Mouse (Mus musculus): ENCODE data around the gene Mttp. TPM values are rescaled to one million over a fixed set of nuclear protein-coding genes. Genes with fewer than 3 reads are reported as not detected.

Mttp gene
- total RNA-seq, 2 experiments from 2014 or later = 6.0 to 6.8 TPM

DNA sequence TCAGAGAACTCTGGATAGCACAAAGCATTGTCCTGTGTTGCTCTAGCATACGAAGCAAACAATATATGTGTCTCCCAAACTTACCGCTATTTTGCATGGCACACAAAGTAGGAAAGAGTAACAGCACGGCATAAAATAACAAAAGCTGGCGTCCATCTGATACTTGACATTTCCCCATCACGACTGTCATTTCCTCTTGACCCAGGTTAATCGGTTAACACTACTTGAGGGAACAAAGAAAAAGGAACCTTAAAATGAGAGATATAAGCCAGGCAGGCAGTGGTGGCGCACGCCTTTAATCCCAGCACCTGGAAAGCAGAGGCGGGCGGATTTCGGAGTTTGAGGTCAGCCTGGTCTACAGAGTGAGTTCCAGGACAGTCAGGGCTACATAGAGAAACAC, 10.9 kb downstream of the Mttp start:
- DNase-seq = no peak

DNA sequence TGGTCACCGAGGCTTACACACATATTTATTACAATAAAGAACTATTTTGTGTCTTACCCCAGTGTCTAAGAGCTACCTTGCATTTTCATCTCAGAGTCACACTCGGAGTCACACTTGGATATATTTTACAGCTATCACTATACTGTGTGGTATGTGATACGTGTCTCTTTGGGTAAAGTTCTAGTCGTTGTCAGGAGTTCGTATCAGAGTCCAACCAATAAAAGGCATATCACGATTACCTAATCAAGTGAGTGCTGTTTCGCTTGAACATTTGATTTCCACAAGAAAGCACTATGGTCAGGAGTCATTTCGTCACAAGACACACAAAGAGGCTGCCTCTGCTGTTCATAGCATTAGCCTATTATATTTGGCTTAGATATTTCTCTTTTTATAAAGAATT, 11.3 kb downstream of the Mttp start:
- DNase-seq = no peak

DNA sequence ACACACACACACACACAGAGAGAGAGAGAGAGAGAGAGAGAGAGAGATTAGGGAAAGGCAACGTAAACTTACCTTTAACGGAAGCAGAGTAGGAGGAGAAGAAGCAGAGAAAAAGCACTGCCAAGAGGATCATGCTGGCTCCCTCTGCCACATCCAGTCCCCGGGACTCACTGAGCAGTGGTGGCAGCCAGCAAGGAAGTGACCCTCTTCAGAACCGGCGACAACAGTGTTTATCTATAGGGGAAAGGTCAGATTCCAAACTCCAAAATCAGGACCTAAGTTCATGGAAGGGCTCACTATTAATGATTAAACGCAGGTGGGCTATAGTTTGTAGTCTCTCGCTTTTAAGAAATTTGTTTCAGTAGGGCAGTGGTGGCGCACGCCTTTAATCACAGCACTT, 13.6 kb downstream of the Mttp start:
- no peak for DNase-seq

DNA sequence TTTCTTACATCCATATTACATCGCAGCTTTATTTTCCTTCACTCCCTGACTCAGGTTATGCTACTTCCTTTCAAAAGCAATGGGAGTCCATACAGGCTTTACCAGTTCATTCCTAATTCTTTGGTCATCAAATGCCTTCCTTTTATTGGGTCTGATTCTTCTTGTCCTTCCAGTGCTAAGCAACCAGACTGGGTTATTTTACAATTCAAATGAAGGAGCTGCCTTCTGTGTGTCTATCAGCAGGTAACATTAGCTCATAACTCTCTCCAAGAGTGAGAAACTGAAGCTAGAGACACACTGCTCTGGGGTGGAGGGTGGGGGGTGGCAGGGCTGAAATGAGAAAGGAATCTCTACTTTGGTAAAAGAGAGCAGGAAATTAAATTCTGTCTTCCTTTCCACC, 14.1 kb downstream of the Mttp start:
- DNase-seq = no peak

DNA sequence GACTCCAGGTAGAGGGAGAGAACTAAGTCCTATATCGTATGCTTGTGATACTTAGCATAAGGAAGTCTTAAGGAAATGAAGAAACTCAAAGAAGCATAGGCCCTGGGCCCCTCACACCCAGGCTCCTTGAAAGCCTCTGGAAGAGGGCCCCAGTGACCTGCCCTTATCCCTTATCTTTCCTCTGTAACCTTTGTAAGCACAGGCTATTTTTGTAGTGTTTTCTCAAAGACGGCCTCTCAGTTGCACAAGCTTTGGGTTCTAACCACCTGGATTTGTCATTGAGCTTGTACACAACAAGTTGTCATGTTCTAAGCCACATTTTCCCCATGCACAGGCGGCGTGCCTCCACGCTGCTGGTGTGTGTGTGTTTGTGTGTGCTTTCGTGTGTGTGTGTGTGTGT, 15.7 kb downstream of the Mttp start:
- DNase-seq = no peak

DNA sequence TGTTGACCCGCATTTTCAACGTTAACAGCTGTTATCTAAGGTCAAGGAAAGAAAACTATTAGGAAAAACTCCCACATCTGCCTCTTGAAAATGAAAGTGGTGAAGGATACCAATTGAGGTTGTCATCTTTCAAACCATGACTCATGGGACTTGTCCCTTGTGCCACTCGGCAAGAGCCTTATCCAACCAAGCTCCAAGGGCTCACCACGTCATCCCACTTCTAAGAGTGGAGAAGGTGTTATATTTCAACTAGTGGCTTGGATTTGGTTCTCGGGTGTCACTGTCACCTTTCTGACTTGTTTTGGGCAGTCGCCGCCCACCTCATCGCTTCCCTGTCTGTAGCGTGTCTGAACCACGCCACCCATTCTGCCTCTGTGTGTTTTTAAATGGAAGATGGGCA, 20.9 kb downstream of the Mttp start:
- no peak for DNase-seq

DNA sequence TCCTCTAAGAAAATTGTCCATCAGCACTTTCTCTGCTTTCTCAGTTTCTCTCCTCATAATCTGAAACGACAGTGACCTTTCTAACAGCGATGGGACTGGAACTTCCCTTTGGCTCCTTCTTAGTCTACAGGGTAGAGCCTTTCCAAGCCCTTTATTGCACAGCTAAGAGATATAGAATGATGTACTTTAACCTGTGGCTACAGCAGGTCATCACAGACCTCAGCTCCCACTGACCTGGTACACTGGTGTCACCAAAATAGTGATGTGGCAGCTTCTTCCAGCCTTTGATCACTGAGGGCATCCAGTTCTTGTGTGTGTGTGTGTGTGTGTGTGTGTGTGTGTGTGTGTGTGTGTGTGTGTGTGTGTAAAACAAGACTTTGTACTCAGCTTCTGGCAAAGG, 23.3 kb downstream of the Mttp start:
- no peak for DNase-seq

DNA sequence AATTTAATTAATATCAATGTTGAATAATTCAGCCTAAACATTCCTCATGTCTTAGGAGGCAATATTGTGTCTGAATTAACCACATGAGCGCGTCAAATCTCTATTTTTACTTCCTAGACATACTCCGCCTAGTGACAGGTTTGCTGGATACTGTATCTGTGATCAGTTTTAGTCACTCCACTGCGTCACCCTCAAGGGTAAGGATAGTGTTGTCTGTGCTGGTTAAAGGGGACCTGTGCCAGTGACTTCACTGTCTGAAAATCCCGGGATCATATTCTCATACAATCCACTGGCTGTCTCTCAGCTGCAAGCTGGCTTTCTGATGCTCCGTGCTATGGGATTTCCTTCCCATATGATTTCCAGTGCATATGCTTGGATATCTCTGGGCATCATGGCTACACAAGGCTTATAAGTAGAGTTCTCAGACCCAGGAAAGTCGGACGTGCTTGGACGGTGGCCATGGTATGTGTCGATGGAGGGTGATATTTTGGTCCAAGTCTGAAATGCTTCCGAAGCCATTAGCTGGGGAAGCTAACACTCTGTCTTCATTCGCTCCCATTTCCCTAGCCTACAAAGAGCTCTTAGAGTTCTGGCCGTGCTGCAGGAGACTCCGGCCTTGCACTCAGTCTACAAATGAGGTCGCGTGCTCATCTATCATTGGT, 25.2 kb downstream of the Mttp start:
- no peak for DNase-seq

DNA sequence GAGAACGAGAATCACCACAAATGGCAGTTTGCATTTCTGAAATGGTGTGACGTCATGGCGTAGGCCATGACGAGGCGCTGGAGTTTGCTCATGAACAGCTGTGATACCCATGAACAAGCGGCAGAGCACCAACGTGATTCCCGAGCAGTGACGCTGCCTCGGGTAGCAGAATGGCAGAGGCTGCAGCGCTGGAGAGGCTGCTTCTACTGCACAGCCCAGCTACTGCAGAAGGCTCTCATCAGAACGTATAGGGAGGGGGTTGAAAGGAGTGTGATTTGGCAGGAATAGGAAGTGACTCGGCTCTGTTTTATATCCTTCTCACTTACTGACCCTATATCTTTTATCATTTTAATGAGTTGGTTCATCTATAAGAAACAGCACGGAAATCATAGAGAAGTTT, 25.9 kb downstream of the Mttp start:
- DNase-seq = no peak

DNA sequence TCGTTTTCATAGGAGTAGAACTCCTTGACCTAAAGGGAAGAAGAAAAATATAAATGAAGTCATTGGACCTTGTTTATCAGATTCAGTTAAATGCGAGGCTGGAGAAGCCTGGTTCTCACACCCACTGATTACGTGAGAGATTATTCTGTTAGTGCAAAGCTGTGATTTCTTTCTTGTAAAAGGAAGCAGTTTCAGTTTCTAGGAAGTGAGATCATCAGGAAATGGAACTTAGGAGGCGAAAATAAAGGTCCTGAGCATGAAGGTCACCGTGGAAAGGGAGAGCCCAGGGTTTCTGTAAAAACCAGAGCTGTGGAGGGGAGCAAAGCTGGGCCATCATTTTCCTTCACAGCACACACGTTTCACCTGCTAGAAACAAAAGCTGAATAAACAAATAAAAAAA, 26.4 kb downstream of the Mttp start:
- no peak for DNase-seq

DNA sequence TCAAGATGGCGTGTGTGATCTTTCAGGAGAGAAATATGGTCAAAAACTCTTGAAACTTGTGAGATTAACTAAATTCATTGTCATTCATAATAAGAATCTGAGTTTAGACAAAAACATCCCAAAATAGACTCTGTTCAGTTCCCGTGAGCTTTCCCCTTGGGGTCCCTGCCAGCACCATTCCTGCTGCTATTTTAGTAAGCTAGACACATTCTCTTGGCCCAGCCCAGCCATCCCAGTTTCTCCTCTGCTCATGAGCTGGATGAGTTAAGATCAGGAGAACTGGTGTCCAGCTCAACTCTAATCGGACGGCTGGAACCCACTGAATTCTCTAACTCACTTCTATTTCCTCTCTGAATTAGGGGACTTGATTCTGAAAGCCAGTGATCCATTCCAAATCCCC, 27.9 kb downstream of the Mttp start:
- DNase-seq = no peak

DNA sequence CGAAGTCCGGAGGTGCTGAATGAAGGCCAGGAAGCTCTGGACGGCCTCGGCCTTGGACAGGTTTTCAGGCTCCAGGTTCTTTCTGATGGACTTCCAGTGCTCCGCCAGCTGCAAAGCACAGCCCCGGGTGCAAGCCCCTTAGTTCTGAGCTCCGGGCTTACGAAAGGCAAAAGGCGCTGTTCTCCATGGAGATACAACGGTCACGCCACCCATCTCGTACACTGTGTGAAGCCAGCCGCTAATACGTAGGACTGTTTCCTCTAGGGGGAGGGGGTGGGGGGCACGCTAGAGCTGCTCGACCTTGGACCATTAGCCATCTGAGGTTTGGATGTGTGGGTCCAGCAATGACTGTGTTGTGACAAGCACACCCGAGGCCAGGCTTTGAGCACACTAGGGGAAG, 30.7 kb downstream of the Mttp start:
- no peak for DNase-seq

DNA sequence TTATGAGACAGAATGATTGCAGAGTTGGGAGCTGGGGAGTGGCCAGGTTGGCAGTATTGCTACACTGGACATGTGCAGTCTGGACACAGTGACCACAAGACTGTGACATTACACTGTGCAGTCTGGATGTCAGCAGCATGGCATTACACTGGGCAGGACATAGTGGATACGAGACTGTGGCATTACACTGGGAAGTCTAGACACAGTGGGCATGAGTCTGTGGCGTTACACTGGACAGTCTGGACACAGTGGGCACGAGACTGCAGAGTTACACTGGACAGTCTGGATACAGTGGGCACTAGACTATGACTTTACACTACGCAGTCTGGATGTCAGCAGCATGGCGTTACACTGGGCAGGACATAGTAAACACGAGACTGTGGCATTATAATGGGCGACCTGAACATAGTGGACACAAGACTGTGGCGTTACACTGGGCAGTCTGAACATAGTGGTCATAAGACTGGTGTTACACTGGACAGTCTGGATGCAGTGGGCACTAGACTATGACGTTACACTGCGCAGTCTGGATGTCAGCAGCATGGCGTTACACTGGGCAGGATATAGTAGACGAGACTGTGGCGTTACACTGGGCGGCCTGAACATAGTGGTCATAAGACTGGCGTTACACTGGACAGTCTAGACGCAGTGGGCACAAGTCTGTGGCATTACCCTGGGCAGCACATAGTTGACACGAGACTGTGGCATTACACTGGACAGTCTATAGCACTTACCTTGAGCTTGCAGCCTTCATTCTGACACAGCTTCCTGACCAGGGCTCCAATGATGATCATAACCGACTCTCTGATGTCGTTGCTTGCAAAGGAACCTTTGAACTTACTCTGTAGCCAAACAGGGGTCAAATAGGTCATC, 33.6 kb downstream of the Mttp start:
- DNase-seq = no peak

DNA sequence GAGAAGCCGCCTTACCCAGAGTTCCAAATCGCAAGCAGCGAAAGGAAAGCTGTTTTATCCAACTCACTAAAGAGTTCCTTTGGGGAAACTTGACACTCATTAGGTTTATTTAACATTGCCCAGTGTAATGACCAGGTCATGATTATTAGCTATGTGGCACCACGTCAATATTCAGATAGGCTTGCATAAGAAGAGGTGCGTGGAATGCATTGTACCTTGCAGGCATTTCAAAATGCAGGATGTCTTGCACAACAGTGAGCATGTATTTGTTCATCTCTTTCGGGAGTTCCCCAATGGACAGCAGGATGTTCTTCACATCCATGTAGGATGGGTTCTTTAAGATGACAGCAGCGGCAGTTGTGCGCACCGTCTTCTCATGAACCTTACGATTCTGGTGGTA, 37.9 kb downstream of the Mttp start:
- no peak for DNase-seq

DNA sequence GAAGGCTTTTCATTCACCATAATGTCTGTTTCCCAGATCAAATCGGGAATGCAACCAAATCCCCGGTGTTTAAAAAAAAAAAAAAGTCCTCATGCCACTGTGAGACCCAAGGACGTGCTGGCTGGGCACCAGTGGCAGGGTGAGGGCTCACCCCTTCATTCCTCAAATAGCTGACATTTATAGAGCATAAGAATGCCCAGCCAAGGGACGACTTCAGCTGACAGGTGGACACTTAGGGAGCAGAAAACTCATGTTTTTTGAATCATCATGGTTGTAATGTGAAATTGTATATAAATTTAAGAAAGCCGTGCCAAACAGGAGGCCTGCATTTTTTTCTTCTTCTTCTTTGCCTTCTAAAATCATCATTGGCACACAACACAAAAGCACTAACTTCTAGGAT, 39.7 kb downstream of the Mttp start:
- no peak for DNase-seq

DNA sequence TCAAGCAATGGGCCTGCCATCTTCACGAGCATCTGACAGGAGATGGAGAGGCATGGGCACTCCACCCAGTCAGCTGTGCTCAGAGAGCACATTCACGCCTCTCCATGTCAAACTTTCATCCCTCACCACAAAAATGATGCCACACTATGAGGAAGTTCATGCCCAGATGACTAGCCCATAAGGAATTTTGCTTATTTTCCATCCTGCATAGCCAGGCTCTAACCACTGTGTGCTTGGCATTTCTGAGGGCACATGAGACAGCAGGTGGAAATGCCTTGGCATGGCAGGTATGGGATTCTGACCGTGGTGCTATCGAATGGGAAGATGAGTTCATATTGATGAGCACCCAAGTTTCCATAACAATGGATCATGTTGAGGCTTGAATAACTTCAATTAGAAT, 41.1 kb downstream of the Mttp start:
- DNase-seq = no peak

DNA sequence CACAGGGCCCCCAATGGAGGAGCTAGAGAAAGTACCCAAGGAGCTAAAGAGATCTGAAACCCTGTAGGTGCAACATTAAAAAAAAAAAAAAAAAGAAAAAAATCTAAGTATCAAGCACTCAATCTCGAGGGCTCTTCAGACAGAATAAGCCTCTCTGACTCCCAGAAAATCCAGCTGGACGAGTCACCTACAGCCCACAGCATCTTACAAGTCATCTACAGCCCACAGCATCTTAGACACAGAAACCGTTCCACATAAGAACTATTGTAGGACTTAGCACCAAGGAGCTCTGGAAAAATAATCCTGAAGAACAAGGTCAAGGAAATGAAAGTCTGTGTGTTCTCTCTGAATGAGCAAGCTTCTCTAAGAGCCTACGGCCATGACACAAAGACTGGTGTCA, 42.8 kb downstream of the Mttp start:
- no peak for DNase-seq

DNA sequence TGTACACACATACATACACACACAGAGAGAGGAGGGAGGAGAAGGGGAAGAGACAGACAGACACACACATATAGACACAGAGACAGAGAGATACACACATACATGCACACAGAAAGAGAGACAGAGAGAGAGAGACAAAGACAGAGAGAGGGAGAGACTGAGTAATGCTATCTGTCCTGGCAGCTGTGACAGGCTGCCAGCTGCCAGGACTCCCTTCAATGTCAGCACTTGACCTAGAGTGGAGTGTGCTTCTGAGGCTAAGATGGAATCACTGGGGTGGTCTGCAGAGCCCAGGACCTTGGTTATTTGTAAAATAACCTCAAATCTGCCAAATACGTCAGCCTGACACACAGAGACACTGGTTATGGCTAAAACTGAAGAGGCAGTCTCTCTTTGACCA, 47.0 kb downstream of the Mttp start:
- DNase-seq = no peak

DNA sequence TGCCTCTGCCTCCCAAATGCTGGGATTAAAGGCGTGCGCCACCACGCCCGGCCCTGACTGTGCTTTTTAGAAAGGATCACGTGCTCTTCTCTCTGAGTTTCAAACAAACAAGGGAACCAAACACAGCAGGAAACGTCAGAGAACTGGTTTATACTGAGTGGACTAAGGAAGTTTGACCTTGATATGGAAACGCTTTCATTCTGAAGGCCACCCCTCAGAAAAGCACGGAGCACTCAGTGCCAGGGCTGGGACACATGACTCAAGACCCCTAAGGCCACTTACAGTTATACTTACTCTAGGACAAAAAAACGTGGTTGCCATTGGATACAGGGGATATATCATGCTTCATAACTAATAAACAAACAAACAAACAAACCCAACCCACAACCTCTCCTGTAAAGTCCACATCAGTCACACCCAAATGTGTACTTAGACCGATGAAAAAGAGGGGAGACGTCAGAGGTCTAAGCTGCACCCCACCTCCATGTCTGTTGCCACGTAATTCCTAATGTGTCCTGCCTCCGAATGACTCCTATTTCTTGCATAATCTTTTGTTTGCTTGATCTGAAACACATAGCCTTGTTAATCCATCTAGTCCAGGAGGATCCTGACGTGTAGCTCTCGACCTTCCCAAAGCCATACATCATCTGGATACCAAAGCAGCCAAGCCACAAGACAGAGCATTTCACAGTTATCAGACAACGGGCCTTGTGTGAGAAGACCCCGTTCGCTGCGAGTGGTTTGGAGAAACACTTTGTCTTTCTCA, 48.3 kb downstream of the Mttp start:
- no peak for DNase-seq

DNA sequence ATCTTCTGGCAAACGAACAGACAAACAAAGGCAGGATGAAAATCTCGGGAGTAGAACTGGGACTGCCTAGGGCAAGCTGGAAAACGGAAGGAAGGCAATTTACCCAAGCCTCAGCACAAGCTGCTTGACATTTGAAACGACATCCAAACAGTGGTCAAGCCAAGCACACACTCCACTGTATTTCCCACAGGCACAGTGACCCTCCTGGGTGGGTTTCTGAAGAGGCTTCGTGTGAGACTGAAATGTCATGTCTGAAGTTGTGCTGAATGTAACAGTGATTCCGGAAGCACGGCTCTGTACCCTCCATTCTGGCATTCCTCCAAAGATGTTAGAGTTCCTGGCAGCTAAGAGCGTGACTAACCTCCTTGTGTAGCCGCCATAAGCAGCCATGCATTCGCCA, 49.0 kb downstream of the Mttp start:
- DNase-seq = no peak

DNA sequence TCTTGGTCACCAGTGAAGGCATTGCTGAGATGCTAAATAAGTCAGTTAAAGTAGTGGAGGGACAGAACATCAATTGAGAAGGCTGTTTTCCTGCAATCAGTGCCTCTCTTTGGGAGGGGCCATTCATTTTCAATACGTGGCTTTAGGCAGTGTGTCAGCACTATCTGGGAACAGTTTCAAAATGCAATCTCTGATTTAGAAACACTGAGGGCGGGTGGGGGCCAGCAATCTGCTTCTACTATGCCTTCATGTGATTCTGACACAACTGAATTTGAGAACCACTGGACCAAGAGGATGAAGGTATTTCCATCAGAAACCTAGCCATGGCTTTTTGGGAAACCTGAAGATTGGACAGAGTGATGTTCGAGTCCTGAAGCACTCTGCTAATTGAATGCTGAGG, 49.5 kb downstream of the Mttp start:
- peak; percentile 60 to 61 for DNase-seq

DNA sequence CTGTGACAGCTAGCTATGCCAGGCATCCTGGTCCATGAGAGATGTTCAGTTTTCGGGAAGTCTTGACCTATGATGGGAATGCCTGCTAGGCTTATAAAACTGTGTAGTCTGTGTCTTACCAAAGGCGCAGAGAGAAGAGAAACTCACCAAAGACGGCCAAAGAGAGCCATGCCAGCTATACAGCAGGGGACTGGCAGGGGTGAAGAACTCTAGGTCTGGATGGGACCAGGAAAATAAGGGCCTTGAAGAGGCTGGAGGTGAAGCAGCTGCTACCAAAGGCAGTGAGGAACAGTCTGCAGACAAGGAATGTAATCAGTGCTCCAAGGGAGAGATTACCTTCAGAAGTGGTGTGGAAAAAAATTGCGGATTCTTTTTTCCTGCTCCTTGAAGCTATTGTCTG, 60.9 kb downstream of the Mttp start:
- DNase-seq = no peak

DNA sequence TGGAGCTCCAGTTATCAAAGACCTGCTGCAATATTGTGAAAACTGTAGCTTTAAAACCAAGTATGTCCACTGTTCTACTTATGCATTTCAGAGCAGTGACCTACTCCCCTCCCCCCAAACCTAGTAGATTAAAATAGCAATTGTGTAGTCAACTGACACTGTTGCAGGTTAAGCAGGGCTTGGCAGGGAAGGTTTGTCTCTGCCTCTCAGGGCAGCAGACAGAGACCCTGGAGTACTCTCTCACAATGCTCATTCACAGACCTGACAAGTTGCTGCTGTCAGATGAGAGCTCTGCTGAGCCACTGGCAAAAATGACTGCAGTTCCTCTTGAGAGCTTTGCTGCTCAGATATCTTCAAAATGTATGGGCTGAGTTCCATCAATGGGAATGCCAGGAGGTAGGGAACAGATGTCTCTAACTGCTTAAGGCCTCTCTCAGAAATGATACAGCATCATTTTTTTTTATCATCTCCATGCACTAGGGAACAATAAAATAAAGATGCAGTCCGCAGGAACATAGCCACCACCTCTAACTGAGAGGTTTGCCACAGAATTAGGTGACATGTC, 61.6 kb downstream of the Mttp start:
- DNase-seq = no peak

All from layer of hippocampus, postnatal 36 days (tissue).